Mouse (Mus musculus): ENCODE measurements around the gene Mov10. TPM values are rescaled to one million over a fixed set of nuclear protein-coding genes. Genes with fewer than 3 reads are reported as not detected.

Gene Mov10
- polyA plus RNA-seq (2012; rRNA removed) = 12.4 and 22.2 TPM in 2 replicates

DNA sequence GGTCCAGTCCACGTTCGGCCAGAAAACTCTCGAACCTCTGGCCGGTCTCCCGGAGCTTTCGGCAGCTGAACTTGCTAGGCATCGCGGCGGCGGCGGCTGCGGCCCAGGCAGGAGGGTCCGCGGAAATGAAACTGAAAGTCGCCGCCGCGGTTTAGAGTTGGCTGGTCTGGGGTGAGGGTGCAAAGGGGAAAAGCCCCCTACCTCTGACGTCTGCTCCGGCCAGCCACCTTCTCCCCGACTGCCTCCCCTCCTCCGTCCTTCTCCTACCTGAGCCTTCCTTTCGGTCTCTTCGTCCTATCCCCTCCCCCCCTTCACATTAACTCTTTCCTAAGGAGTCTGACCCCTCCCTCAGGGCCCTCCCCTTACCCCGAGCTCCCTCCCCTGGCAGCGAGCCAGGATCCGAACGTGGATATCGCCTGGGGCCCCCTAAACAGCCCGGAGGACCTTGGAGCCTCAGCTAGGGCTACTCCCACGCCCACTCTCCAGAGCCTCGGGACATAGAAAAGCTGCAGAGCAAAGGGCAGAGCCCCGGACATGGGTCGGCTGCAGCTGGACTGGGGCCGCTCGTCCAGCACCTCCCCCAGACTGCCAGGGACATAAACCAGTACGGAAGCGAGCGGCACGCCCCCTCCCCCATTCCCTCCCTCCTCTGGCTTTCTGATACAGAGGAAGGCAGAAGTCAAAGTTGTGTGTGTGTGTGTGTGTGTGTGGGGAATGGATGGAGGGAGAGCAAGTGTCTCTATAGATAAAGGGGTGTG is at the start of gene Mov10:
Gene Mov10, minus strand, starts transcription at position 573 of the 758 bp plus-strand sequence.

DNA sequence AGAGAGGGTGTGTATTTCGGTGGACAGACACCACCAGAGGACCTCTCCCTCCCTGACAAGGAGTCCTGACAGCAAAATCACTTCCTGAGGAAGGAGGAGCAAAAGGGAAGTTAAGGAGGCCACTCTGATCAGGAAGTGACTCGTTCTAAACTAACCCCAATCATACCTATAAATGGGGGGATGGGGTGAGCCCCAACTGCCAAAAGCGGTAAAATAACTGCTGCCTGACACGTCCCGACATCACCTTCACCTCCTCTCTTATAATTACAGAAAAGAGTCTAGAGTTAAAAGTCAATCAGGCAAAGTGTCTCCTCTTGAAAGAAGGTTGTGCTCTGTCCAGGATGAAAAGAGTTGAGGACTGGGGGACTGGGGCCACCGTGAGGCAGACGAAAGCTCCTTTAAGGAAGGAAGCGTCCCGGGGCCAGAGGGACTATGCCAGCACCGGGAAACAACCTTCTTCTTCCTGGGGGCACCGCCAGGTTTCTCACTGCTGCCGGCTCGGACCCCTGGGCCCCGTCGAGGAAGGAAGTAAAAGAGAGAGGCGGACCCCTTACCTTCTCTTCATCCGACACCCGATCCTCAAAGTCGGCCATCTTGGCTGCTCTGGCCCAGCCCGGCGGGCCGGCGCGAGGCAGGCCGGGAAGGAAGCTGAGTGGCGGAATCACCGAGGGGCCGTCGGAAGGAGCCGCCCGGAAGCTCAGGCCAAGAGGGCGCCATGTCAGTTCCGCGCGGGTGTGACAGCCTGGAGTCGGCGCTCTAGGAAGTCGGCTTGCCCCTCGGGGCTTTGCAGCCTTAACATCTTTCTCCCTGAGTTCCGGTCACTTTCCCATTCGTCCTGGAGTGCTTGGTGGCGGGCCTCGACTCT is 45.7 kb upstream of the Mov10 start, which contains the start of the genes St7l and Capza1:
Gene St7l, plus strand, starts transcription at position 220 of the 865 bp plus-strand sequence.
Gene Capza1, minus strand, starts transcription at position 720 of the 865 bp plus-strand sequence.

GRCm38 (mm10) chr3:104788075-104788474 is 30.3 kb downstream of the Mov10 start, which contains the start of gene Rhoc:
Gene Rhoc, plus strand, starts transcription at chr3:104788375.

DNA sequence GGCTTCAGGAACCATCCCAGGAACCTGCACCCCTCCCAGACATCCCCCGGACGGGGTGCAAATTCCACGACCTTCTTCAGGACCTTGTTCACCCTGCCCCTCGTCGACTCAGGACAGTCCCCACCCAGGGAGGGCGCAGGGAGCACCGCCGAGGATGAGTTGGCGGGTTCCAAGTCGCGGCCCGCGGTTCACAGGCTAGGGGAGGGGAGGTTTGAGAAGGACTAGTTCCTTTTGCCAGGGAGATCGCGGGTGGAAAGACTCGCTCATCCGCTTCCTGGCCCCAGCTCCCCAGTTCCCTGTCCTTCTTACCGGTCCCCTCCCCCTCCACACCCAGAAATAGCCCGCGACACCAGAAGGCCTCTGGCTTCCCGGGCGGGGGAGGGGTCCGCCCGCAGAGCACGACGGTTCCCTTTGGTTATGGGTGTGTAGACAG is 36.9 kb downstream of the Mov10 start, which contains the start of gene Fam19a3:
Gene Fam19a3, minus strand, starts transcription at position 370 of the 433 bp plus-strand sequence.

DNA sequence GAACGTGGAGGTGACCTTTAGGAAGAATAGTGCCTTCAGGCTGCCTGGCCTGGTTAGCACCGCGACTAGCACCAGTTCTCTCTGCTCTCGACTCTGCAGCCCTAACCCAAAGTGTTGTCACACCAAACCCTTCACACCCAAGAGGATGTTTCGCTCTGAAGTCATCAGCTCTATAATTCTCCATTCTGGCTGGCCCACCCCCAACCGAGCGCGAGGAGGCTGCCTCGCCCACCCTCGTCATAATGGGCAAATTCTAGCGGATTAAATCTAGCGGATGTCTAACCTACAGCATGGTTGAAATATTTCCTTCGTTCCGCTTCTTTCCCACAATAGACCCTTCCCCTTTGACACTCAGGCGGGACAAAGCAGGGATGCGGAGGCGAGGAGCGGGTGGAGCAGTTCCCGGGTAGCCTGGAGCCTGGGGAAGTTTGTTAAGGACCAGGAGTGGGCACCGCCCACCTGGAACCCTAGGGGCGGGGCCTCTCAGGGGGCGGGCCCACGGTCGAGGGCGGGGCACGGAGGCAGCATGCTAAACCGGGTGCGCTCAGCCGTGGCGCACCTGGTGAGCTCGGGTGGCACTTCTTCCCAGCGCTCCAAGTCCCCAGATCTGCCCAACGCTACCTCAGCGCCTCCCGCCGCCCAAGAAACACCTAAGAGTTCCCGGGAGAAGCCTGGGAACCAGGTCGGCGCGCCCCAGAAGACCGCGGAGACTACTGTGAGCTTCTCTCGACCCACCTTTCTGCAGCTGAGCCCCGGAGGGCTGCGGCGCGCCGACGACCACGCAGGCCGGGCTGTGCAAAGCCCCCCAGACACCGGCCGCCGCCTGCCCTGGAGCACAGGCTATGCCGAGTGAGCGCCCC is 37.6 kb downstream of the Mov10 start, which contains the start of gene Ppm1j:
Gene Ppm1j, plus strand, starts transcription at position 496 of the 860 bp plus-strand sequence.

Other genes with a start within 250 kb of the Mov10 start
- gene Slc16a1, start 179.9 kb downstream of the Mov10 start, polyA plus RNA-seq (2012; rRNA removed) = 22.6 and 23.5 TPM in 2 replicates
- gene Ppm1j, start 37.5 kb downstream of the Mov10 start, polyA plus RNA-seq (2012; rRNA removed) = 1.2 and 1.6 TPM in 2 replicates
- 0.11 and 0.27 TPM in 2 replicates for gene Fam19a3, start 36.7 kb downstream of the Mov10 start, polyA plus RNA-seq (2012; rRNA removed)
- gene Rhoc, start 30.2 kb downstream of the Mov10 start, polyA plus RNA-seq (2012; rRNA removed) = 72.9 and 101 TPM in 2 replicates
- gene St7l, start 45.4 kb upstream of the Mov10 start, polyA plus RNA-seq (2012; rRNA removed) = 15.5 and 16.6 TPM in 2 replicates
- gene Capza1, start 45.9 kb upstream of the Mov10 start, polyA plus RNA-seq (2012; rRNA removed) = 53.1 and 103 TPM in 2 replicates
- 3.0 and 3.6 TPM in 2 replicates for gene Wnt2b, start 143.4 kb upstream of the Mov10 start, polyA plus RNA-seq (2012; rRNA removed)
- 17.8 and 17.9 TPM in 2 replicates for gene Cttnbp2nl, start 234.6 kb upstream of the Mov10 start, polyA plus RNA-seq (2012; rRNA removed)
- gene 4930564D02Rik, start 248.3 kb upstream of the Mov10 start, polyA plus RNA-seq (2012; rRNA removed) = not detected in 2 replicates

All from central nervous system, embryonic 11.5 days (tissue).